Mouse (Mus musculus): ENCODE data around the gene Pfdn6.

GRCm38 (mm10) chr17:33959135-33959534 lies 19.0 kb upstream of the Pfdn6 start:
- no peak for TF ChIP-seq USF1 (IDR thresholded peaks at IDR 0.05; ENCODE audit: low read depth)
- no peak for TF ChIP-seq CTCF (IDR thresholded peaks at IDR 0.05; ENCODE audit: control insufficient read depth, insufficient read depth, insufficient read length)
- TF ChIP-seq MAX (IDR thresholded peaks at IDR 0.05) = no peak
- TF ChIP-seq CEBPB (IDR thresholded peaks at IDR 0.05; ENCODE audit: low read depth) = no peak
- TF ChIP-seq MYOG (IDR thresholded peaks at IDR 0.05; ENCODE audit: control insufficient read depth, extremely low read depth, insufficient read length) = no peak
- TF ChIP-seq MYOD1 (IDR thresholded peaks at IDR 0.05; ENCODE audit: control insufficient read depth, insufficient read length, low read depth) = no peak
- TF ChIP-seq FOSL1 (IDR thresholded peaks at IDR 0.05; ENCODE audit: insufficient read depth, low read length, poor library complexity, severe bottlenecking) = no peak

Measured in C2C12 (cell line).